Mouse (Mus musculus): ENCODE measurements around the gene Sohlh1. TPM values are rescaled to one million over a fixed set of nuclear protein-coding genes. Genes with fewer than 3 reads are reported as not detected.

The Sohlh1 gene
- not detected for total RNA-seq (2021)

- DNase-seq: no peak
Observed at GRCm38 (mm10) chr2:25847226-25847625, at the start of gene Sohlh1. TSS of gene Sohlh1 (minus strand) at chr2:25847248.

- no peak for DNase-seq
Observed at GRCm38 (mm10) chr2:25892440-25892839, 45.4 kb upstream of the Sohlh1 start.

GRCm38 (mm10) chr2:25888144-25888543 is 41.1 kb upstream of the Sohlh1 start:
- DNase-seq: peak; percentile 20

- DNase-seq: no peak
Observed at GRCm38 (mm10) chr2:25887226-25887625, 40.2 kb upstream of the Sohlh1 start.

- DNase-seq: no peak
Observed at GRCm38 (mm10) chr2:25884756-25885155, 37.7 kb upstream of the Sohlh1 start.

- DNase-seq: no peak
Observed at GRCm38 (mm10) chr2:25882276-25882675, 35.2 kb upstream of the Sohlh1 start.

GRCm38 (mm10) chr2:25879061-25879460 is 32.0 kb upstream of the Sohlh1 start:
- DNase-seq: no peak

- DNase-seq: no peak
Observed at GRCm38 (mm10) chr2:25878516-25878915, 31.5 kb upstream of the Sohlh1 start.

- DNase-seq: no peak
Observed at GRCm38 (mm10) chr2:25877736-25878268, 30.8 kb upstream of the Sohlh1 start.

- DNase-seq: no peak
Observed at GRCm38 (mm10) chr2:25877250-25877735, 30.2 kb upstream of the Sohlh1 start.

GRCm38 (mm10) chr2:25866656-25867055 is 19.6 kb upstream of the Sohlh1 start:
- no peak for DNase-seq

GRCm38 (mm10) chr2:25865412-25865811 is 18.4 kb upstream of the Sohlh1 start:
- DNase-seq: peak; percentile 18

GRCm38 (mm10) chr2:25864230-25864629 is 17.2 kb upstream of the Sohlh1 start:
- no peak for DNase-seq

GRCm38 (mm10) chr2:25863337-25864131 is 16.5 kb upstream of the Sohlh1 start, which contains the start of gene Kcnt1:
TSS of gene Kcnt1 (plus strand) at chr2:25863734.
- DNase-seq: peak; percentile 42

GRCm38 (mm10) chr2:25862696-25863270 is 15.7 kb upstream of the Sohlh1 start:
- no peak for DNase-seq

- no peak for DNase-seq
Observed at GRCm38 (mm10) chr2:25862038-25862437, 15.0 kb upstream of the Sohlh1 start.

GRCm38 (mm10) chr2:25859891-25860290 is 12.8 kb upstream of the Sohlh1 start:
- DNase-seq: no peak

- DNase-seq: no peak
Observed at GRCm38 (mm10) chr2:25853998-25854397, 7.0 kb upstream of the Sohlh1 start.

- DNase-seq: peak; percentile 27
Observed at GRCm38 (mm10) chr2:25852626-25853025, 5.6 kb upstream of the Sohlh1 start.

- peak; percentile 68 for DNase-seq
Observed at GRCm38 (mm10) chr2:25850330-25850729, 3.3 kb upstream of the Sohlh1 start.

GRCm38 (mm10) chr2:25846516-25846915 is 532 bp downstream of the Sohlh1 start:
- no peak for DNase-seq

- DNase-seq: no peak
Observed at GRCm38 (mm10) chr2:25844097-25844496, 3.0 kb downstream of the Sohlh1 start.

- no peak for DNase-seq
Observed at GRCm38 (mm10) chr2:25842758-25843157, 4.3 kb downstream of the Sohlh1 start.

- no peak for DNase-seq
Observed at GRCm38 (mm10) chr2:25842161-25842560, 4.9 kb downstream of the Sohlh1 start.

All from heart, postnatal 4 days (tissue).